Mouse (Mus musculus) heart, embryonic 14.5 days (tissue): ENCODE data around the gene Olfr875. TPM values are rescaled to one million over a fixed set of nuclear protein-coding genes. Genes with fewer than 3 reads are reported as not detected.

Experiments
- ATAC-seq: fragments of 200-750 bp; cut with Nextera tagmentation; 2 replicates; pipeline ENCODE4 v1.8.0; 2017; ENCODE audit warnings: low read depth, moderate TSS enrichment; ENCODE audit not compliant: insufficient number of reproducible peaks, insufficient read depth, low FRiP score
- H3K27ac ChIP-seq, 2 experiments: fragments of 200-500 bp in 1 of 2; fragments of 300-500 bp in 1 of 2; sonication (generic) in 1 of 2; replicated peaks in 1 of 2; 2 replicates each; pipeline ENCODE4 v1.5.1; 2012 to 2014; ENCODE audit warnings: low read depth in 2 of 2, low read length in 2 of 2, control low read depth in 1 of 2, mild to moderate bottlenecking in 1 of 2, mixed read lengths in 1 of 2; ENCODE audit not compliant: control insufficient read depth in 1 of 2, insufficient read depth in 1 of 2
- H3K27me3 ChIP-seq: fragments of 300-500 bp; sonication (generic); 2 replicates; pipeline ENCODE4 v1.6.1; 2014; ENCODE audit warnings: mild to moderate bottlenecking, low read length, control low read depth; ENCODE audit not compliant: control insufficient read depth, insufficient read depth
- H3K36me3 ChIP-seq: fragments of 300-500 bp; sonication (generic); 2 replicates; pipeline ENCODE4 v1.6.1; 2014; ENCODE audit warnings: mild to moderate bottlenecking, control low read depth, low read length, mixed read lengths; ENCODE audit not compliant: control insufficient read depth, insufficient read depth
- H3K4me1 ChIP-seq, 2 experiments: fragments of 200-500 bp in 1 of 2; fragments of 300-500 bp in 1 of 2; sonication (generic) in 1 of 2; 2 replicates each; pipeline ENCODE4 v1.6.1; 2012 to 2014; ENCODE audit warnings: low read length in 2 of 2, control low read depth in 1 of 2, mixed read lengths in 1 of 2; ENCODE audit not compliant: control insufficient read depth in 2 of 2, insufficient read depth in 2 of 2
- H3K4me2 ChIP-seq: fragments of 300-500 bp; sonication (generic); 2 replicates; pipeline ENCODE4 v1.6.1; 2014; ENCODE audit warnings: mild to moderate bottlenecking, low read length
- H3K4me3 ChIP-seq, 2 experiments: fragments of 200-500 bp in 1 of 2; fragments of 300-500 bp in 1 of 2; sonication (generic) in 1 of 2; 2 replicates each; pipeline ENCODE4 v1.5.1; 2012 to 2014; ENCODE audit warnings: low read length in 2 of 2, mild to moderate bottlenecking in 2 of 2, control low read depth in 1 of 2, low read depth in 1 of 2, moderate library complexity in 1 of 2; ENCODE audit not compliant: control insufficient read depth in 1 of 2, insufficient read depth in 1 of 2
- H3K9ac ChIP-seq: fragments of 300-500 bp; sonication (generic); 2 replicates; pipeline ENCODE4 v1.6.1; 2014; ENCODE audit warnings: mild to moderate bottlenecking, low read length
- H3K9me3 ChIP-seq: fragments of 300-500 bp; sonication (generic); 2 replicates; pipeline ENCODE4 v1.6.1; 2016; ENCODE audit warnings: low read length, control low read depth; ENCODE audit not compliant: control insufficient read depth
- WGBS: fragments of 180-500 bp; shearing (Covaris S2); extraction: QIAGEN DNeasy Blood & Tissue Kit; methylation state at CpG from one replicate; pipeline ENCODE4 v1.1.7; 2014; 5-methylcytosine and 5-hydroxymethylcytosine counted together
- polyA plus RNA-seq: library from polyadenylated mRNA; unstranded; fragments of >200 nt; fragmentation: Nextera tagmentation; extraction: Ambion mirVana; gene quantifications from 2 replicates; pipeline ENCODE4 v1.2.1, GENCODE M21; 2014

Gene Olfr875
- polyA plus RNA-seq, result not detected in 2 replicates

- ATAC-seq, result peak; percentile 47
- H3K9ac ChIP-seq, result no peak within 1 kb of the TSS
- H3K27ac ChIP-seq, result peak within 1 kb of the TSS in 1 of 2 experiments; percentile 19; a peak in 1 of 4 replicates
Observed at GRCm38 (mm10) chr9:37771759-37772158, at the start of gene Olfr875. Gene Olfr875 (plus strand): TSS chr9:37771857.

GRCm38 (mm10) chr9:37734310-37734709 lies 37.3 kb upstream of the Olfr875 start:
- H3K4me3 ChIP-seq, result no peak overlapping the region
- no peak overlapping the region for H3K4me2 ChIP-seq
- H3K27ac ChIP-seq, result no peak overlapping the region
- WGBS, result 97% methylated on average over 1 of the region's 1 CpGs
- no peaks in the 10 kb centered on the region for H3K9me3 ChIP-seq
- no peaks in the 10 kb centered on the region for H3K4me1 ChIP-seq
- H3K9ac ChIP-seq, result no peak overlapping the region
- ATAC-seq, result no peak
- H3K36me3 ChIP-seq, result no peaks in the 10 kb centered on the region
- H3K27me3 ChIP-seq, result no peaks in the 10 kb centered on the region

More at GRCm38 (mm10) chr9:37771759-37772158, at the start of gene Olfr875:
- 28% methylated on average over 2 of the region's 2 CpGs for WGBS
- Histone ChIP-seq H3K4me3 (no peak within 1 kb of the TSS), H3K27me3 (no peaks in the 10 kb centered on the region), H3K36me3 (no peaks in the 10 kb centered on the region), H3K9me3 (no peaks in the 10 kb centered on the region), H3K4me2 (no peak within 1 kb of the TSS), H3K4me1 (no peaks in the 10 kb centered on the region)

GRCm38 (mm10) chr9:37744806-37745205 lies 26.9 kb upstream of the Olfr875 start, which contains the start of gene Olfr874:
Gene Olfr874 (plus strand): TSS chr9:37745106.
- no peak for ATAC-seq
- no peak within 1 kb of the TSS for H3K4me3 ChIP-seq
- no peaks in the 10 kb centered on the region for H3K27me3 ChIP-seq
- H3K4me1 ChIP-seq, result no peaks in the 10 kb centered on the region
- no peaks in the 10 kb centered on the region for H3K36me3 ChIP-seq
- no peak within 1 kb of the TSS for H3K9ac ChIP-seq
- H3K27ac ChIP-seq, result no peak within 1 kb of the TSS
- H3K9me3 ChIP-seq, result no peaks in the 10 kb centered on the region
- H3K4me2 ChIP-seq, result no peak within 1 kb of the TSS

- H3K9ac ChIP-seq, result no peak overlapping the region
- H3K27me3 ChIP-seq, result no peaks in the 10 kb centered on the region
- no peaks in the 10 kb centered on the region for H3K36me3 ChIP-seq
- ATAC-seq, result peak; percentile 43; the same call in 1 of the 2 replicates
- 34% methylated on average over 7 of the region's 7 CpGs for WGBS
- no peaks in the 10 kb centered on the region for H3K9me3 ChIP-seq
- H3K4me2 ChIP-seq, result peak overlapping the region; percentile 8; the same call in 1 of the 2 replicates
- peaks cover 5 to 7% of the 10 kb centered on the region in 2 experiments; a peak in 1 of 4 replicates for H3K4me1 ChIP-seq
- no peak overlapping the region for H3K27ac ChIP-seq
- no peak overlapping the region for H3K4me3 ChIP-seq
Observed at GRCm38 (mm10) chr9:37750319-37751075, 21.2 kb upstream of the Olfr875 start.

GRCm38 (mm10) chr9:37751467-37751866 lies 20.2 kb upstream of the Olfr875 start:
- Histone ChIP-seq H3K27me3 (no peaks in the 10 kb centered on the region), H3K4me2 (no peak overlapping the region), H3K27ac (no peak overlapping the region), H3K9me3 (no peaks in the 10 kb centered on the region), H3K9ac (no peak overlapping the region), H3K36me3 (no peaks in the 10 kb centered on the region), H3K4me3 (no peak overlapping the region), H3K4me1 (peaks cover 5 to 7% of the 10 kb centered on the region in 2 experiments; a peak in 1 of 4 replicates)
- WGBS, result 78% methylated on average over 2 of the region's 2 CpGs
- no peak for ATAC-seq

- H3K4me3 ChIP-seq, result no peak overlapping the region
- no peak for ATAC-seq
- H3K27me3 ChIP-seq, result no peaks in the 10 kb centered on the region
- no peak overlapping the region for H3K27ac ChIP-seq
- H3K36me3 ChIP-seq, result no peaks in the 10 kb centered on the region
- peaks cover 5 to 7% of the 10 kb centered on the region in 2 experiments; a peak in 1 of 4 replicates for H3K4me1 ChIP-seq
- H3K9me3 ChIP-seq, result no peaks in the 10 kb centered on the region
- H3K4me2 ChIP-seq, result no peak overlapping the region
- 70% methylated on average over 4 of the region's 4 CpGs for WGBS
- H3K9ac ChIP-seq, result no peak overlapping the region
Observed at GRCm38 (mm10) chr9:37752006-37752405, 19.7 kb upstream of the Olfr875 start.

GRCm38 (mm10) chr9:37761728-37762127 lies 9.9 kb upstream of the Olfr875 start:
- no peaks in the 10 kb centered on the region for H3K27me3 ChIP-seq
- no peak overlapping the region for H3K9ac ChIP-seq
- H3K9me3 ChIP-seq, result no peaks in the 10 kb centered on the region
- no peak for ATAC-seq
- no peaks in the 10 kb centered on the region for H3K4me1 ChIP-seq
- WGBS, result 77% methylated on average over 2 of the region's 2 CpGs
- no peaks in the 10 kb centered on the region for H3K36me3 ChIP-seq
- no peak overlapping the region for H3K4me2 ChIP-seq
- no peak overlapping the region for H3K27ac ChIP-seq
- no peak overlapping the region for H3K4me3 ChIP-seq
